Mouse (Mus musculus): Measurements from ENCODE around the gene Ikbip. TPM values are rescaled to one million over a fixed set of nuclear protein-coding genes. Genes with fewer than 3 reads are reported as not detected.

The Ikbip gene
- polyA plus RNA-seq (2015; fragmentation: Illumina TruSeq; extraction: RNeasy Lipid Tissue Mini Kit (QIAGEN cat#74804); ENCODE audit: insufficient read depth, low replicate concordance), result 17.4 TPM

GRCm38 (mm10) chr10:91082550-91083392, at the start of gene Ikbip, which contains the start of gene Apaf1:
Gene Ikbip (plus strand): TSS chr10:91082940.
Gene Apaf1 (minus strand): TSS chr10:91082770.

GRCm38 (mm10) chr10:91123828-91124822, 41.4 kb downstream of the Ikbip start, which contains the start of gene Slc25a3:
Gene Slc25a3 (minus strand): TSS chr10:91124059.

Other genes starting within 250 kb of the Ikbip start
- gene Apaf1, start 170 bp upstream of the Ikbip start, polyA plus RNA-seq (2015; fragmentation: Illumina TruSeq; extraction: RNeasy Lipid Tissue Mini Kit (QIAGEN cat#74804); ENCODE audit: insufficient read depth, low replicate concordance), result 27.5 TPM
- 673 TPM for gene Slc25a3, start 41.1 kb downstream of the Ikbip start, polyA plus RNA-seq (2015; fragmentation: Illumina TruSeq; extraction: RNeasy Lipid Tissue Mini Kit (QIAGEN cat#74804); ENCODE audit: insufficient read depth, low replicate concordance)
- 323 TPM for gene Tmpo, start 98.4 kb downstream of the Ikbip start, polyA plus RNA-seq (2015; fragmentation: Illumina TruSeq; extraction: RNeasy Lipid Tissue Mini Kit (QIAGEN cat#74804); ENCODE audit: insufficient read depth, low replicate concordance)

All from spleen, adult 10 weeks (tissue).